Mouse (Mus musculus) kidney, adult 2 months (tissue): ENCODE data around the gene Ccdc43.

Experiments
- CTCF ChIP-seq: fragments of 200-500 bp; conservative IDR thresholded peaks from 2 replicates; pipeline ENCODE4 v1.5.1; 2011; ENCODE audit warnings: low read depth, mild to moderate bottlenecking, control low read depth, low read length, moderate library complexity, mixed read lengths; ENCODE audit not compliant: insufficient read depth, insufficient read length
- POLR2A ChIP-seq: fragments of 200-500 bp; IDR thresholded peaks from one replicate; pipeline ENCODE4 v1.6.1; 2011; ENCODE audit warnings: low read depth, low read length, control low read depth

DNA sequence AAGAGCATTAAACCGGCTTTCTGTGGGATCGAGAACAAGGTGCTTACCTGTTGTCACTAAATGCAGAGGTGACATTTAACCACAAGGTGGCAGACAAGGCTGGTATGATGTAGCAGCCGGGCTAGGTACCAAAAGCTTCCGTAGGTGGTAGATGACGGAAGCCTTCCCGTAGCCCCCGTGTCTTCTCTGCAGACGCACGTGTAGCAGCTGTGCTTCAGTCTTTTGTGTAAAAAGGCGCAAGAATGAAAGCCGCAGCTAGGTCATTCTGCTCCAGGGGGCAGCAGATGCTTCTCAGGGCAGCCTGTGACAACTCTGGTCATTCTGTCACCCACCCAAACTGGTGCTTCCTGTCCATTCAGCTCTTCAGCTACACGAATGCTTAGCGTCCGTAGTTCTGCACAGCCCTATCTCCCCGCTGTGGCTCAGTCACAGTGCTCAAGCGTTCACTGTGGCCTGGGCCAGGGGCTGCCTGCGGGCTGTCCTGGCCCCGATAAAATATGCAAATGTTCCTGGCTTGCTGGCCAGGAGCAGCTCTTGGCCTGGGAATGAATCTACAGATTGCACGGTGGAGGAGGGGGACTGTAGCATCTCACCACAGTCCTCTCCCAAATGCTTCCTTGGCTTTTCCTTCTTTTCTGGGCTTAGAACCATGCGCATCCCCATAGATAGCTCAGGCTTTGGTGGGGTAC lies 41.8 kb upstream of the Ccdc43 start:
- TF ChIP-seq CTCF: peak; percentile 84
- no peak for TF ChIP-seq POLR2A
